Mouse (Mus musculus): ENCODE data around the gene Tmem167b. TPM values are rescaled to one million over a fixed set of nuclear protein-coding genes. Genes with fewer than 3 reads are reported as not detected.

Gene Tmem167b
- polyA plus RNA-seq, 1 experiment from 2014 or later = 42.4 TPM

GRCm38 (mm10) chr3:108533114-108533885, 29.0 kb downstream of the Tmem167b start:
- Histone ChIP-seq H3K27ac (no peak overlapping the region), H3K9me3 (0 out of 2 replicates have a peak, but pooled peaks cover 2% of the 10 kb centered on the region), H3K36me3 (no peaks in the 10 kb centered on the region), H3K27me3 (ENCODE audit: insufficient read depth, poor library complexity, severe bottlenecking) (peaks cover 36% of the 10 kb centered on the region), H3K4me3 (no peak overlapping the region), H3K4me1 (replicated peaks) (peaks cover 19% of the 10 kb centered on the region)
- no peak for DNase-seq (ENCODE audit: low spot score)
- WGBS = 86% methylated on average over 9 of the region's 9 CpGs

- Histone ChIP-seq H3K9me3 (0 out of 2 replicates have a peak, but pooled peaks cover 2% of the 10 kb centered on the region), H3K27ac (no peak overlapping the region), H3K4me3 (no peak overlapping the region), H3K27me3 (ENCODE audit: insufficient read depth, poor library complexity, severe bottlenecking) (peaks cover under 1% of the 10 kb centered on the region; the same call in 1 of the 2 replicates), H3K4me1 (replicated peaks) (no peaks in the 10 kb centered on the region), H3K36me3 (no peaks in the 10 kb centered on the region)
- DNase-seq (ENCODE audit: low spot score) = no peak
- 91% methylated on average over 8 of the region's 8 CpGs for WGBS
Observed at GRCm38 (mm10) chr3:108528489-108528888, 33.8 kb downstream of the Tmem167b start.

- no peaks in the 10 kb centered on the region for H3K36me3 ChIP-seq
- no peak for DNase-seq (ENCODE audit: low spot score)
- no peaks in the 10 kb centered on the region for H3K4me1 ChIP-seq (replicated peaks)
- 0 out of 2 replicates have a peak, but pooled peaks cover under 1% of the 10 kb centered on the region for H3K9me3 ChIP-seq
- H3K4me3 ChIP-seq = no peak overlapping the region
- H3K27ac ChIP-seq = no peak overlapping the region
- H3K27me3 ChIP-seq (ENCODE audit: insufficient read depth, poor library complexity, severe bottlenecking) = no peaks in the 10 kb centered on the region
- WGBS = 91% methylated on average over 4 of the region's 4 CpGs
Observed at GRCm38 (mm10) chr3:108523415-108523814, 38.9 kb downstream of the Tmem167b start.

- Histone ChIP-seq H3K36me3 (no peaks in the 10 kb centered on the region), H3K27ac (no peak overlapping the region), H3K27me3 (ENCODE audit: insufficient read depth, poor library complexity, severe bottlenecking) (no peaks in the 10 kb centered on the region), H3K9me3 (no peaks in the 10 kb centered on the region), H3K4me1 (replicated peaks) (no peaks in the 10 kb centered on the region), H3K4me3 (no peak overlapping the region)
- 60% methylated on average over 4 of the region's 4 CpGs for WGBS
- DNase-seq (ENCODE audit: low spot score) = no peak
Observed at GRCm38 (mm10) chr3:108518276-108518675, 44.0 kb downstream of the Tmem167b start.

- Histone ChIP-seq H3K36me3 (no peaks in the 10 kb centered on the region), H3K9me3 (no peaks in the 10 kb centered on the region), H3K4me1 (replicated peaks) (peaks cover 20% of the 10 kb centered on the region), H3K27me3 (ENCODE audit: insufficient read depth, poor library complexity, severe bottlenecking) (0 out of 2 replicates have a peak, but pooled peaks cover 3% of the 10 kb centered on the region), H3K27ac (no peak overlapping the region), H3K4me3 (no peak overlapping the region)
- 78% methylated on average over 3 of the region's 3 CpGs for WGBS
- no peak for DNase-seq (ENCODE audit: low spot score)
Observed at GRCm38 (mm10) chr3:108513465-108513864, 48.8 kb downstream of the Tmem167b start.

- Histone ChIP-seq H3K36me3 (no peaks in the 10 kb centered on the region), H3K27me3 (ENCODE audit: insufficient read depth, poor library complexity, severe bottlenecking) (0 out of 2 replicates have a peak, but pooled peaks cover 3% of the 10 kb centered on the region), H3K9me3 (no peaks in the 10 kb centered on the region), H3K27ac (peak overlapping the region; percentile 72), H3K4me3 (no peak overlapping the region), H3K4me1 (replicated peaks) (peaks cover 20% of the 10 kb centered on the region)
- WGBS = 23% methylated on average over 9 of the region's 9 CpGs
- DNase-seq (ENCODE audit: low spot score) = no peak
Observed at GRCm38 (mm10) chr3:108510716-108511483, 51.4 kb downstream of the Tmem167b start.

GRCm38 (mm10) chr3:108510156-108510555, 52.1 kb downstream of the Tmem167b start:
- peak overlapping the region; percentile 23; the same call in 1 of the 2 replicates for H3K27ac ChIP-seq
- DNase-seq (ENCODE audit: low spot score) = no peak
- WGBS = 50% methylated on average over 1 of the region's 2 CpGs
- no peaks in the 10 kb centered on the region for H3K36me3 ChIP-seq
- no peak overlapping the region for H3K4me3 ChIP-seq
- H3K27me3 ChIP-seq (ENCODE audit: insufficient read depth, poor library complexity, severe bottlenecking) = 0 out of 2 replicates have a peak, but pooled peaks cover 3% of the 10 kb centered on the region
- H3K4me1 ChIP-seq (replicated peaks) = peaks cover 20% of the 10 kb centered on the region
- no peaks in the 10 kb centered on the region for H3K9me3 ChIP-seq

- no peaks in the 10 kb centered on the region for H3K36me3 ChIP-seq
- H3K9me3 ChIP-seq = no peaks in the 10 kb centered on the region
- no peak overlapping the region for H3K4me3 ChIP-seq
- WGBS = 80% methylated on average over 4 of the region's 4 CpGs
- H3K4me1 ChIP-seq (replicated peaks) = peaks cover 20% of the 10 kb centered on the region
- no peak overlapping the region for H3K27ac ChIP-seq
- DNase-seq (ENCODE audit: low spot score) = no peak
- 0 out of 2 replicates have a peak, but pooled peaks cover 3% of the 10 kb centered on the region for H3K27me3 ChIP-seq (ENCODE audit: insufficient read depth, poor library complexity, severe bottlenecking)
Observed at GRCm38 (mm10) chr3:108508745-108509474, 53.4 kb downstream of the Tmem167b start.

Other genes starting within 250 kb of the Tmem167b start
- not detected in 2 replicates for gene Mybphl, start 197.6 kb downstream of the Tmem167b start, polyA plus RNA-seq (2016; fragmentation: Nextera tagmentation; extraction: Ambion mirVana)
- gene Psrc1, start 178.6 kb downstream of the Tmem167b start, polyA plus RNA-seq (2016; fragmentation: Nextera tagmentation; extraction: Ambion mirVana) = 75.8 and 89.8 TPM in 2 replicates
- 58.1 and 79.1 TPM in 2 replicates for gene Celsr2, start 146.9 kb downstream of the Tmem167b start, polyA plus RNA-seq (2016; fragmentation: Nextera tagmentation; extraction: Ambion mirVana)
- 161 and 177 TPM in 2 replicates for gene Sars, start 117.3 kb downstream of the Tmem167b start, polyA plus RNA-seq (2016; fragmentation: Nextera tagmentation; extraction: Ambion mirVana)
- 0.50 and 2.6 TPM in 2 replicates for gene 1700013F07Rik, start 28.3 kb downstream of the Tmem167b start, polyA plus RNA-seq (2016; fragmentation: Nextera tagmentation; extraction: Ambion mirVana)
- gene 5330417C22Rik, start 25.9 kb downstream of the Tmem167b start, polyA plus RNA-seq (2016; fragmentation: Nextera tagmentation; extraction: Ambion mirVana) = 1.4 and 2.3 TPM in 2 replicates
- 64.2 and 67.8 TPM in 2 replicates for gene Taf13, start 9.2 kb upstream of the Tmem167b start, polyA plus RNA-seq (2016; fragmentation: Nextera tagmentation; extraction: Ambion mirVana)
- gene Wdr47, start 28.8 kb upstream of the Tmem167b start, polyA plus RNA-seq (2016; fragmentation: Nextera tagmentation; extraction: Ambion mirVana) = 22.6 and 35.1 TPM in 2 replicates
- 58.1 and 70.7 TPM in 2 replicates for gene Clcc1, start 91.4 kb upstream of the Tmem167b start, polyA plus RNA-seq (2016; fragmentation: Nextera tagmentation; extraction: Ambion mirVana)
- gene Gpsm2, start 159.8 kb upstream of the Tmem167b start, polyA plus RNA-seq (2016; fragmentation: Nextera tagmentation; extraction: Ambion mirVana) = 87.7 and 88.5 TPM in 2 replicates
- gene Aknad1, start 177.2 kb upstream of the Tmem167b start, polyA plus RNA-seq (2016; fragmentation: Nextera tagmentation; extraction: Ambion mirVana) = 0.04 TPM in 1 of 2 replicates, not detected in the other